ENCODE assay signal across 7 mouse cellular contexts in the genomic region with DNA sequence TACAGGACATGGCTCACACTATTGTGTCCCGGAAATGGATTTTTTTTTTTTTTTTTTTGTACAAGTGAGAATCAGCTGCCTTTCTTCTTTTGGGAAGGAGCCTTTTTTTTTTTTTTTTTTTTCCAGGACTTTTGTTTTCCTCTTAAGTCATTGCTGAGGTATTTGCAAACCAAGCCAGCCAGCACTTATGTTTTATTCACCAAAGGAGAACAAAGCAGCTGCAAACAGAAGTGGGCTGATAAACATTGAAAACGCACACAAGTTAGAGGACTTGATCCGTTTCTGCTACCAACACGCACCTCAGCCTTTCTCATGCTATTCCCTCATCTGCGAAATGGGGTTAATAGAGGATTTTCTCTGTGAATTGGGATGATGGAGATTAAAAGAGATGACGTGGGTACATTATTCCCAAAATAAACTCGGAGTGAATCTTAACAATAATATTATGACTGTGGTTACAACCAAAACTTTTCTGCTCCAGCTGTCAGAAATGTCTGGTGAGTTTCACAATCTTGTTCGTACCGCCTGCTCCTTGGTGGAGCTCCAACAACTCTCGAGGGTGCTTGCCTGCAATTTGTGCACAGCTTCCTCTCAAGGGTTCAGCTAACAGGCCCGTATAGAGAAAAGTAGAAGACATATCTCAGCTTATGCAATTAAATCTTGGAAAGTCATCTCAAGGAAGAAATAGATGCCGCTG. TPM values are rescaled to one million over a fixed set of nuclear protein-coding genes. Genes with fewer than 3 reads are reported as not detected.
DNase-seq lines count a peak whose midpoint lies in the region; ATAC-seq and TF ChIP-seq lines count a peak whose summit lies in the region.

No protein-coding gene starts in this region.

- no peak for TF ChIP-seq EP300 in ES-Bruce4 (IDR thresholded peaks at IDR 0.05; ENCODE audit: insufficient read depth, low read depth, low read length)

- no peaks in the 10 kb centered on the region for H3K36me3 ChIP-seq in ES-Bruce4 (ENCODE audit: control insufficient read depth, insufficient read depth, low read length, poor library complexity, severe bottlenecking)
- H3K36me3 ChIP-seq in forebrain, embryonic 15.5 days = no peaks in the 10 kb centered on the region
- H3K36me3 ChIP-seq in hindbrain, embryonic 11.5 days (ENCODE audit: control insufficient read depth, insufficient read depth, low read length) = no peaks in the 10 kb centered on the region
- H3K36me3 ChIP-seq in limb, embryonic 14.5 days (ENCODE audit: control insufficient read depth, insufficient read depth, low read length) = no peaks in the 10 kb centered on the region
- no peaks in the 10 kb centered on the region for H3K36me3 ChIP-seq in midbrain, embryonic 15.5 days (replicated peaks)

- no peak for ATAC-seq in forebrain, embryonic 15.5 days (replicated peaks)
- no peak for ATAC-seq in hindbrain, embryonic 11.5 days (ENCODE audit: low FRiP score)
- no peak for ATAC-seq in limb, embryonic 14.5 days (ENCODE audit: low FRiP score, low read depth)
- ATAC-seq in midbrain, embryonic 15.5 days (replicated peaks) = no peak

- TF ChIP-seq POLR2A in ES-Bruce4 (IDR thresholded peaks at IDR 0.05; ENCODE audit: insufficient read depth, low read length) = no peak
- no peak for TF ChIP-seq POLR2A in limb, embryonic 14.5 days (IDR thresholded peaks at IDR 0.05; ENCODE audit: borderline replicate concordance, extremely low read depth, insufficient read depth, insufficient read length)

- no peak for TF ChIP-seq CTCF in ES-Bruce4 (IDR thresholded peaks at IDR 0.05; ENCODE audit: low read depth, low read length)

- H3K9ac ChIP-seq in ES-Bruce4 (ENCODE audit: low read depth, poor library complexity, severe bottlenecking) = peak overlapping the region; percentile 97
- H3K9ac ChIP-seq in forebrain, embryonic 15.5 days (replicated peaks) = peak overlapping the region; percentile 86
- H3K9ac ChIP-seq in hindbrain, embryonic 11.5 days (ENCODE audit: low read depth, low read length) = peak overlapping the region; percentile 93
- peak overlapping the region; percentile 93 for H3K9ac ChIP-seq in limb, embryonic 14.5 days (ENCODE audit: low read depth, low read length, severe bottlenecking)
- peak overlapping the region; percentile 78; the same call in 1 of the 2 replicates for H3K9ac ChIP-seq in midbrain, embryonic 15.5 days

- DNase-seq in adipocyte (ENCODE audit: low spot score) = peak; percentile 93
- DNase-seq in hindbrain, embryonic 11.5 days (ENCODE audit: low spot score) = peak; percentile 41
- DNase-seq in limb, embryonic 14.5 days (ENCODE audit: low spot score) = peak; percentile 36
- DNase-seq in left cerebral cortex, adult 9 months (ENCODE audit: low spot score in 2 of 2) = no peak

- 4% methylated on average over 12 of the region's 12 CpGs for WGBS in forebrain, embryonic 15.5 days
- 19% methylated on average over 12 of the region's 12 CpGs for WGBS in hindbrain, embryonic 11.5 days
- 13% methylated on average over 12 of the region's 12 CpGs for WGBS in limb, embryonic 14.5 days
- WGBS in midbrain, embryonic 15.5 days = 10% methylated on average over 12 of the region's 12 CpGs

- H3K9me3 ChIP-seq in ES-Bruce4 (replicated peaks; ENCODE audit: control insufficient read depth, insufficient read depth, low read length, poor library complexity, severe bottlenecking) = no peaks in the 10 kb centered on the region
- H3K9me3 ChIP-seq in forebrain, embryonic 15.5 days = no peaks in the 10 kb centered on the region
- no peaks in the 10 kb centered on the region for H3K9me3 ChIP-seq in hindbrain, embryonic 11.5 days (ENCODE audit: control insufficient read depth, low read length)
- H3K9me3 ChIP-seq in limb, embryonic 14.5 days (ENCODE audit: control insufficient read depth, low read length) = peaks cover 4% of the 10 kb centered on the region; the same call in 1 of the 2 replicates
- H3K9me3 ChIP-seq in midbrain, embryonic 15.5 days = no peaks in the 10 kb centered on the region

- H3K4me2 ChIP-seq in forebrain, embryonic 15.5 days (replicated peaks) = peak overlapping the region; percentile 97
- peak overlapping the region; percentile 100 for H3K4me2 ChIP-seq in hindbrain, embryonic 11.5 days (replicated peaks; ENCODE audit: low read depth, low read length)
- H3K4me2 ChIP-seq in limb, embryonic 14.5 days (replicated peaks; ENCODE audit: low read depth, low read length, severe bottlenecking) = peak overlapping the region; percentile 96
- peak overlapping the region; percentile 89 for H3K4me2 ChIP-seq in midbrain, embryonic 15.5 days

- H3K4me3 ChIP-seq in ES-Bruce4 (ENCODE audit: low read depth, low read length) = peak overlapping the region; percentile 67
- H3K4me3 ChIP-seq in forebrain, embryonic 15.5 days = peak overlapping the region; percentile 99
- peak overlapping the region; percentile 79 for H3K4me3 ChIP-seq in hindbrain, embryonic 11.5 days (ENCODE audit: low read depth, low read length)
- H3K4me3 ChIP-seq in limb, embryonic 14.5 days (replicated peaks; ENCODE audit: low read length) = peak overlapping the region; percentile 92
- peak overlapping the region; percentile 71 for H3K4me3 ChIP-seq in midbrain, embryonic 15.5 days

- peaks cover 2% of the 10 kb centered on the region; the same call in 1 of the 2 replicates for H3K27me3 ChIP-seq in ES-Bruce4 (ENCODE audit: control insufficient read depth, insufficient read depth, low read length, poor library complexity, severe bottlenecking)
- no peaks in the 10 kb centered on the region for H3K27me3 ChIP-seq in forebrain, embryonic 15.5 days
- no peaks in the 10 kb centered on the region; the same call in 1 of the 2 replicates for H3K27me3 ChIP-seq in hindbrain, embryonic 11.5 days (ENCODE audit: control insufficient read depth, insufficient read depth, low read length)
- no peaks in the 10 kb centered on the region for H3K27me3 ChIP-seq in limb, embryonic 14.5 days (ENCODE audit: control insufficient read depth, insufficient read depth, low read length)
- H3K27me3 ChIP-seq in midbrain, embryonic 15.5 days (replicated peaks) = no peaks in the 10 kb centered on the region

- H3K4me1 ChIP-seq in ES-Bruce4 (ENCODE audit: control insufficient read depth, insufficient read depth, low read length) = peaks cover 2% of the 10 kb centered on the region
- peaks cover 39% of the 10 kb centered on the region for H3K4me1 ChIP-seq in forebrain, embryonic 15.5 days
- H3K4me1 ChIP-seq in hindbrain, embryonic 11.5 days (replicated peaks; ENCODE audit: control insufficient read depth, insufficient read depth, low read length) = no peaks in the 10 kb centered on the region
- H3K4me1 ChIP-seq in limb, embryonic 14.5 days (ENCODE audit: control insufficient read depth, insufficient read depth, low read length) = peaks cover 29% of the 10 kb centered on the region
- H3K4me1 ChIP-seq in midbrain, embryonic 15.5 days = peaks cover 33% of the 10 kb centered on the region

- no peak overlapping the region for H3K27ac ChIP-seq in ES-Bruce4 (ENCODE audit: insufficient read depth, low read length)
- peak overlapping the region; percentile 98 for H3K27ac ChIP-seq in forebrain, embryonic 15.5 days (replicated peaks)
- peak overlapping the region; percentile 98; the same call in 1 of the 2 replicates for H3K27ac ChIP-seq in hindbrain, embryonic 11.5 days (ENCODE audit: low read depth, low read length)
- H3K27ac ChIP-seq in limb, embryonic 14.5 days (replicated peaks; ENCODE audit: low read depth, low read length) = peak overlapping the region; percentile 99
- peak overlapping the region; percentile 96 for H3K27ac ChIP-seq in midbrain, embryonic 15.5 days

RNA-seq across cellular contexts. Expression of a gene that starts 1.3 kb away (rescaled TPM):
- 10.9 and 12.3 TPM in 2 replicates for polyA plus RNA-seq in ES-Bruce4 (2011; ENCODE audit: insufficient read depth, insufficient read length, low read depth, missing spikeins)
- 8.0 and 8.9 TPM in 2 replicates for polyA plus RNA-seq in forebrain, embryonic 15.5 days (2015; fragmentation: Nextera tagmentation; extraction: Ambion mirVana)
- polyA plus RNA-seq in hindbrain, embryonic 11.5 days (2014; fragmentation: Nextera tagmentation; extraction: Ambion mirVana) = 6.6 and 7.0 TPM in 2 replicates
- 19.0 and 19.9 TPM in 2 replicates for polyA plus RNA-seq in limb, embryonic 14.5 days (2012; rRNA removed)
- 7.7 and 10.2 TPM in 2 replicates for polyA plus RNA-seq in limb, embryonic 14.5 days (2014; fragmentation: Nextera tagmentation; extraction: Ambion mirVana)
- polyA plus RNA-seq in midbrain, embryonic 15.5 days (2015; fragmentation: Nextera tagmentation; extraction: Ambion mirVana) = 9.4 and 9.8 TPM in 2 replicates

Comparison
In these comparisons a context has a peak if more than half of its experiments do, and no peak if none do; other contexts are left out.
1. DNase-seq: peak in adipocyte (single experiment), hindbrain, embryonic 11.5 days (single experiment) and limb, embryonic 14.5 days (single experiment); none in left cerebral cortex, adult 9 months (0 of 2).
2. Peak in every context shown above with its lines, with median percentiles within 50 percentile points of each other: H3K4me3 ChIP-seq, H3K9ac ChIP-seq and H3K4me2 ChIP-seq.